Mouse (Mus musculus): ENCODE measurements around the gene Zup1. TPM values are rescaled to one million over a fixed set of nuclear protein-coding genes. Genes with fewer than 3 reads are reported as not detected.

Gene Zup1
- 7.9 and 9.1 TPM in 2 replicates for polyA plus RNA-seq (2015; fragmentation: Nextera tagmentation; extraction: Ambion mirVana)

GRCm38 (mm10) chr10:33950803-33951583 is at the start of gene Zup1:
TSS of gene Zup1 (minus strand) at chr10:33951269.

DNA sequence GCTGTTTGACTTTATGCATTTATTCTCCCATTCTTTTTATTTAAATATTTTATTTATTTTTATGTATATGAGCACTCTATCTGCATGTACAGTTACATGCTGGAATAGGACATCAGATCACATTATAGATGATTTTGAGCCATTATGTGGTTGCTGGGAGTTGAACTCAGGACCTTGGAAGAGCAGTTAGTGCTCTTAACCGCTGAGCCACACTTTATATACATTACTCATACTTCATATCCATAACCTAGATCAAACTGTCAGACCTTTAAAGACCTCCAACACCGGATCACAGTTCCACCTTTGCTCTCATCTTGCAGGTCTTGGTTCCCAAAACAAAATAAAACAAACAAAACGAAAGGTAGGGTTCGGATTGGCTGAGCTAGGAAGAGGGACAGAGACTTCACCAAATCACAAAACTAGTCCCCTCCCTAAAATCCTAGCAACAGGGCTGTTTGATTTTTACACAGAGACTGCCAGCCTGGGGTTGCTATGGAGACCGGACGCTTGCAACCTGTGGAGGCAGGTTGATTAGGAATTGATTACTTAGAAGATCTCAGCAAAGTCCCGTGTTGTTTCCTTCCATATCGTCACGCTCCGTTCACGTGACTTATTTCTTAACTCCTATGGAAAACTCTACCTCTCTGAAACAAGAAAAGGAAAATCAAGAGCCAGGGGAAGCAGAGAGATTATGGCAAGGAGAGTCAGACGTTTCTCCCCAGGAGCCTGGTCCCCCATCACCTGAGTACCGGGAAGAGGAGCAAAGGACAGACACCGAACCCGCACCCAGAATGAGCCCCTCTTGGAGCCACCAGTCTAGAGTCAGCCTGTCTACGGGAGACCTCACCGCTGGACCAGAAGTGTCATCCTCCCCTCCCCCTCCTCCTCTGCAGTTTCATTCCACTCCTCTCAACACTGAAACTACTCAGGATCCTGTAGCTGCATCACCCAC is 46.3 kb downstream of the Zup1 start, which contains the start of gene Rsph4a:
Gene Rsph4a (plus strand): TSS at position 582 of the 952 bp plus-strand sequence.

Other genes starting within 250 kb of the Zup1 start
- not detected in 2 replicates for gene Sult3a2, start 164.6 kb downstream of the Zup1 start, polyA plus RNA-seq (2015; fragmentation: Nextera tagmentation; extraction: Ambion mirVana)
- gene Sult3a1, start 93.5 kb downstream of the Zup1 start, polyA plus RNA-seq (2015; fragmentation: Nextera tagmentation; extraction: Ambion mirVana), result not detected in 2 replicates
- not detected in 2 replicates for gene Rsph4a, start 46.2 kb downstream of the Zup1 start, polyA plus RNA-seq (2015; fragmentation: Nextera tagmentation; extraction: Ambion mirVana)
- 114 and 119 TPM in 2 replicates for gene Rwdd1, start 68.4 kb upstream of the Zup1 start, polyA plus RNA-seq (2015; fragmentation: Nextera tagmentation; extraction: Ambion mirVana)
- not detected in 2 replicates for gene Trappc3l, start 86.3 kb upstream of the Zup1 start, polyA plus RNA-seq (2015; fragmentation: Nextera tagmentation; extraction: Ambion mirVana)
- gene Calhm4, start 93.0 kb upstream of the Zup1 start, polyA plus RNA-seq (2015; fragmentation: Nextera tagmentation; extraction: Ambion mirVana), result not detected in 2 replicates
- gene Calhm5, start 145.2 kb upstream of the Zup1 start, polyA plus RNA-seq (2015; fragmentation: Nextera tagmentation; extraction: Ambion mirVana), result 0.59 and 0.82 TPM in 2 replicates
- 0.58 and 0.63 TPM in 2 replicates for gene Calhm6, start 176.7 kb upstream of the Zup1 start, polyA plus RNA-seq (2015; fragmentation: Nextera tagmentation; extraction: Ambion mirVana)